Mouse (Mus musculus): ENCODE data around the gene Emc8.
"Not testable (repeated sequence)": the region's sequence is repeated elsewhere in the genome, so short reads cannot be mapped to it uniquely, and the experiment has no call there.

The Emc8 gene

DNA sequence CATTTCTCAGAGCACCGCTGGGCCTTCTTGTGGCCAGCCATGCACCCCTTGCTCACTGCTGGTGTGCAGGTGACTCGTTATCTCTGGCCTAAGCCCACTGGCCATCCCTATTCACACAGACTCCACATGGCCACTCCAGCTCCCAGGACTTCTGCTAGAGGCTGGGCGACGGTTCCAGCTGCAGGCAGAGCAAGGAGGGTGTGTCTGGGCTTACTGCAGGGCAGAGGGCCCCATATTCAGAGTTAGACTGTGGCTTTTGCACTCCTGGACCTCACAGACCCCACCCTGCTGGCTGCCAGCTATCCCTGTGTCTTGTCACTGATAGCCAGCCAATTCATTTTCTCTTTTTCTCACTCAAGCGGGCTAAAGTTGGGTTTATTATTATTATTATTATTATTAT lies 15.7 kb upstream of the Emc8 start:
- DNase-seq: no peak

DNA sequence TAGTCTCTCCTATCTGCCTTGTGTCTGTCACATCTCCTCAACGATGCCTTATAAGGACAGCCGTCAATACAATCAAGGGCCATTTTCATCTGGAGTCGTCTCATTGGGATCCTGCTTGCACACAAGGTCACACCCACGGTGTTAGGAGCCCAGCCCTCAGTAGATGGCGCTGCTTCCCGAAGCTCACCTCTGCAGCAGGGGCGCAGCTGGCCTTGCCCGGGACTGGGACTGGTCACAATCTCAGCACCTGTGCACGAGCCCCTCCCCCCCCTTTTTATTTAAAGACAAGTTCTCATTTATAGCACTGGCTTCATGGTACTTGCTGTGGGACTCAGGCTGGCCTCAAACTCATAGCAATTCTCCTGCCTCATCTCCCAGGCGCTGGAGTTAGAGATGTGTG lies 15.2 kb upstream of the Emc8 start:
- DNase-seq: no peak

DNA sequence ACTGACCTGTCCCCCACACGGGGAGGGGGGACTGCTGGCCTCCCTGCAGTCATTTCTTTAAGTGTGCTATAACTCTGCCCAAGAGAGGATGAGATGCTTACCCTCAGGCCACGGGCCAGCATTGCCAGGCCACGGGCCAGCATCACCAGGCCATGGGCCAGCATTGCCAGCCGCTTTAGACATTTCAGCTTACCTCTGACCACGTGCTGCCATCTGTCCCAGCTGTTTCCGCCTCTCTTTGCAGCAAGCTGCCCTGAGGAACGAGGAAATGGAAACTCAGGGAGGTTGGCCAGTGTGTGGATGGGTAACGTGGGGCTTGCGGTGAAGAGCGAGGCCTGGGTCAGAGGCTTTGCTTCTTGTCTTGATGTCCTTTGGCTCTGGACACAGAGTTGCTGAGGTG lies 12.7 kb upstream of the Emc8 start:
- no peak for DNase-seq

DNA sequence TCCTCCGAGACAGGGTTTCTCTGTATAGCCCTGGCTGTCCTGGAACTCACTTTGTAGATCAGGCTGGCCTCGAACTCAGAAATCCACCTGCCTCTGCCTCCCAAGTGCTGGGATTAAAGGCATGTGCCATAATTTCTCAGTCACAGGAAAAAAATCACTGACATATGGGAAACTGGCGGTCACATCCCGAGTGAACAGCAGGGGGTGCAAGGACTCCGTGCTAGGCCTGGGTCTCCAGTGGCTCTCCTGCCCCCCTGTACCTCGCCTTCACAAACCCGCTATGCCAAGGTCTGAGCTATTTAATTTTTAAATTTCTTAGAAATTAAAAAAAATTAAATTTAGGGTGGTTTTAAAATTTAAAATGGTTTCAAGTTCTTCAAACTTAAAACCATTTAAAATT lies 12.0 kb upstream of the Emc8 start:
- not testable (repeated sequence) for DNase-seq

DNA sequence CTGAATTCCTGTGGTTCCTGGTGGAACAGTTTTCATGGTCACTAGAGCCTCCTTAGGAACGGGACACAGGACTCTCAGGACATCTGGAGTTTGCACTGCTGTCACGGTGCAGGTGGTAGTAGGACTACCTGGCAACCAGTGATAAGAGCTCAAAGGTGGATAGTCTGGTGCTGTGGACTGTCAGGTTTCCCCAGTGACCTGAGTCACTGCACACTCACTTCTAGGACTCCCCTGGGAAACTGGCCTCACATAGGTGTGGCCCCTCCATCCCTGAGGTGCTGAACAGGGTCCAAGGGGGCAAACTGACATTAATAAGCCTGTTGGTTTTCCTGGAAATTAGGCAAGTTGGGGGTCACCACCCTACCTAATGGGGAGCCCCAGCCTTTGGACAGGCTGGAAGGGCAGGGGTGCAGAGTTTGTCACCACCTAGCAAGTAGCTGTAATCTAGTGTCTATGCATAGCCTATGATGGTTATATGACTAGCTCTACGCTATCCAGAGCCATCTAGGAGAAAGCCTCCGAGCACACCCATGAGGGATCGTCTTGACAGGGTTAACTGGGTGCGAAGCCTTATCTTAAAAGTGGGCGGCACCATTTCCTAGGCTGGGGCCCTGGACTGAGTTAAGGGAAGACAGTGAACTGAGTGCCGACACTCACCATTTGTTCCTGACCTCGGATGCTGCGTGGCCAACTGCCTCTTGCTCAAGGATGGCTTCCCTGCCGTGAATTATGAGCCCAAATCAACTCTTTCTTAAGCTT lies 11.4 kb upstream of the Emc8 start:
- no peak for DNase-seq

DNA sequence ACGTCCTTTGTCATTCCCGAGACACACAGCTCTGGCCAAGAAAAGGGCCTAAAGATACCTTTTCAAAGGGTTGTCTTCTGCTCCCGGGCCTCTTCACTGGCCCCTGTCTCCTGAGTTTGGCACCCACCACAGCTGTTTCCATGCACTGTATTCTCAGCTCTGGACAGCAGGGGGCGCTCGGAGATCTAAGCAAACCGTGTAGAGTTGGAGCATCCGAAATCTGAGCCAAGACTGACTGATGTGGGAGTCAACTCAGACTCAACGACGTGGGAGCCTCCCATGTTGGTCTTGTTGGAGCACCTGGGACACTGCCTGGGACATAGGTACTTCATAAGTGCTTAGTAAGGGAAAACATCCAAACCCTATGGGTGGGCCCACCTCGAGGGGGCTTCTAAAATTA lies 10.1 kb upstream of the Emc8 start:
- DNase-seq: peak; percentile 81

DNA sequence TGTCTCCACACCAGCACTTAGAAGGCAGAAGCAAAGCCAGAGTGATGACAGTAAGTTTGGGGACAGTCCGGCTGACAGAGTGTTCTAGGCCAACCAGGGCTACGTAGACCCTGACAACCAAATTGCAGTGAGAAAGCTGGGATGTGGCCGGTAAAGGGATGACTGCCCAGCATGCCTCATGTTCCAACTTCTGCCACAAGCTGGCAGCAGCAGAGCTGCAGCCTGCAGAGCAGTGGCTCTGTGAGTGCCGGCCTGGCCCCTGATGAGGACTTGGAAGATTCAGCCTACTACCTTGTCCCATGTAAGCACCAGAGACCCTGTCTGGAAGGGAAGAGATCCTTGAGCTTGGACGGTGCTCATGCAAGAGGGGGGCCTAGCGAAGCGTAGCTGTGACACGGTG lies 7.3 kb upstream of the Emc8 start:
- no peak for DNase-seq

DNA sequence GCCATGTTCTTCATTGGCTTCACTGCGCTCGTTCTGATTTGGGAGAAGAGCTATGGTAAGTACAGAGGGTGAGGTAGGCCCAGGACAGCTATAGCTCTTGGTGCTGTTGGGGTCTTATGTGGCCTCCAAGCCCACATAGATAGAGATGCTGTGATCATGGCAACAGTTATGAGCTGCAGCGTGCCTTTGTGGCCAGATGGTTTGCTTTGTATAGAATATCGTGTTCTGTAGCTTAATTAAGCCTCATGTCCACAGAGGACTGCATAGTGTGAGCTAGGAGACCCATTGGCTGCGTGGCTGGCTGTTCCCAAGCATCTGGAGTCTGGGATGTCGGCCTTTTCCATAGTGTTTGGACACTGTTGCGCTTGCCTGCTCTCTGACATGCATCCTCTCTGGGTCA lies 4.9 kb upstream of the Emc8 start:
- no peak for DNase-seq

DNA sequence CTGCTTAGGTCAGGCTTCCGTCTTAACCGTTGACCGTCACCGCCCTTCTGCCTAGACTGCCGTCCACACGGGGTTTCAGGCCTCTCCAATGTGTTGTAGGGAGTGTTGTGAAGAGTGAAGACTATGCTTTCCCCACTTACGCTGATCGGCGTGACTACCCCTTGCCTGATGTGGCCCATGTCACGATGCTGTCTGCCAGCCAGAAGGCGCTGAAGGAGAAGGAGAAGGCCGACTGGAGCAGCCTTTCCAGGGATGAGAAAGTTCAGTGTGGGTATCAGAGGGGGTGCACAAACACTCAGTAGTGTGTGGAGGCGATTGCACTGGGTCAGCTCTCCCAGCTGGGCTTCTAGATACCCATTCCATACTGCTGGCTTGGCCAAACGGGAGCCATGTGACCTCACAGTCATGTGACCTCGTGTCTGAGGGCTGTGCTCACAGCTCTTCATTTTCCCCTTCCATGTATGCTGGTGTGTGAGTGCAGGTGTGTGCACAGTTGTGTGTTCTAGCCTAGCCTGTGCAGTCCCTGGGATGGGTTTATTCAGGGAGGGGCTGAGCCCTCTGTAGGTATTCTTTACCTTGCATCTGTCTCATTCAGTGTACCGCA lies 4.4 kb upstream of the Emc8 start:
- no peak for DNase-seq

DNA sequence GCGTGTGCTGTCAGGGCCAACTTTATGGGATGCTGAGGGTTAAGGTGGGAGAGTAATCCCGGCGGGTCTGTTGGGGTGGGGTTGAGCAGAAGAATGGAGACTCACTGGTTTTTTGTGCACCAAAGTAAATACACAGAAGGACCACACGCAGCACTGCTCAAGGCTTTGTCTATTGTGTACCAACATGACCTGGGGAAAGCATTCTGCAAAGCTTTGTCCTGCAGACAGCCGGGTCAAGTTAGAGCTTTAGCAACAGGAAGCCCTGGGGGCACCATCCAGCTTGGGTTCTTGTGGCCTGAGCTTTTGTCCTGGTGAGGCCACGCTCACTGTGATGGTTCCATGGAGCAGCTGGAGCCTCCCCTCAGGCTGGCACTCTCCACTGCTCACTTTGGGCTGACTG lies 3.4 kb upstream of the Emc8 start:
- no peak for DNase-seq

DNA sequence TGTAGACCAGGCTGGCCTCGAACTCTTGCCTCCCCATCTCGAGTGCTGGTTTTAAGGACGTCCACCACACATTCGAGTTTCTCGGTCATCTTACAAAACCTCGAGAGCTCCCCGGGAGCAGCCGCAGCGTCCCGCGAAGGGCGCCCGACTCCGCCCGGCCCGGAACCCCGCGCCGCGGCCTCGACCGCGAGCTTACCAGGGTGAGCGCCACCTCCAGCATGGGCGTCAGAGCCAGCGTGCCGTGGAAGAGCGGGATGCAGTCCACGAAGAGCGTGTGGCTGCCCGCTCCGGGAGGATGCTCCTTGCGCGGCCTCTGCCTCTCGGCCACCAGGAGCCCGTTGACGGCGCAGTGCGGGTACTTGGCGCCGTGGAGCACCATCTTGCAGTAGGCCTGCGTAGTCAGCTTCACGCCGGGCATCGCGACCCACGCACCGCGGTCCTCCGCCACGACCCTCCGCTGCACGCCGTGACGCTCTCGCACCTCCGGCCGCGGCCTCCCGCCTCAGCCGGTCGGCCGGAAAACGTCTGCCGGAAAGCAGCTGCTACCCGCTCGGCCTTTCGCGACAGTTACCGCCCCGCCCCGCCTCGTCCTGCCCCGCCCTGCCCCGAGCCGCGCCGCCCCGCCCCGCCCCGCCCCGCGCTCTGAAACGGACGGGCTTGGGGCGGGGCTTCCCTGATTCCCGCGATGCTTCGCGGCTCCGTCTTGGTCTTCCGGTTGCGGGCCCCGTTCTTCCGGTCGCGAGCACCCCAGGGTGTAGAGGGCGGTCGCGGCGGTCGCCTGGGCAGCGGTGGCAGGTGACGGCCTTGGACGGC lies 606 bp downstream of the Emc8 start, which contains the start of the genes Gm27021 and Cox4i1:
Gm27021 (minus strand) TSS at position 519 of the 813 bp plus-strand sequence.
Cox4i1 (plus strand) TSS at position 662 of the 813 bp plus-strand sequence.
- peak; percentile 89 for DNase-seq

DNA sequence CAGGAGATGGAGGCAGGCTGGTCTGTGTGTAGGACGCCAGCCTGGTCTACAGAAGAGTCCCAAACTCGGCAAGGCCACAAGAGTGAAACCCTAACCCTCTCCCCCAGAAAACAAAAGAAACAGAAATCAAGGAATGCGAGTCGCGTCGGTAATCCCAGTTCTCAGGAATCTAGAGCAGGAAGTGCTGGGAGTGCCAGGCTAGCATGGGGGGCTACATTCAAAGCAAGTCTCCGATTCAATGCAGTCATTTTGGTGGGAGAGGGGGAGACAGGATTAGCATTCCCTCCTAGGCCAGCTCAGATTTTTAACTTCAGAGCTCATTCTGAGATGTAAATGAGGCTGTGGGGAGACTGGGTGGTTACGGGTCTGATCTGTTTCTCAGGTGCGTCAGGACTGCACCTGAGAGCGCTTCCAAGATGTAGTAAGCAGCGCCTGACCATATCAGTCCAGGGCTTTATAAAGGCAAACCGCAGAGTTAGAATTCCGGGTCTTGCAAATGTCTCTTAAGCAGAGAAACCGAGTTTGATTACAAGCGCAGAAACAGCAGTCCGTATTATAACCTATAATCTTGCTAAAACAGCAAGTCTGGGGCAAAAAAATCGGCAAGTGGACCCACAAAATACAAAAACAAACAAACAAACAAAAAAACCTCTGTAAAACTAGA lies 1.4 kb downstream of the Emc8 start:
- DNase-seq: peak; percentile 28

DNA sequence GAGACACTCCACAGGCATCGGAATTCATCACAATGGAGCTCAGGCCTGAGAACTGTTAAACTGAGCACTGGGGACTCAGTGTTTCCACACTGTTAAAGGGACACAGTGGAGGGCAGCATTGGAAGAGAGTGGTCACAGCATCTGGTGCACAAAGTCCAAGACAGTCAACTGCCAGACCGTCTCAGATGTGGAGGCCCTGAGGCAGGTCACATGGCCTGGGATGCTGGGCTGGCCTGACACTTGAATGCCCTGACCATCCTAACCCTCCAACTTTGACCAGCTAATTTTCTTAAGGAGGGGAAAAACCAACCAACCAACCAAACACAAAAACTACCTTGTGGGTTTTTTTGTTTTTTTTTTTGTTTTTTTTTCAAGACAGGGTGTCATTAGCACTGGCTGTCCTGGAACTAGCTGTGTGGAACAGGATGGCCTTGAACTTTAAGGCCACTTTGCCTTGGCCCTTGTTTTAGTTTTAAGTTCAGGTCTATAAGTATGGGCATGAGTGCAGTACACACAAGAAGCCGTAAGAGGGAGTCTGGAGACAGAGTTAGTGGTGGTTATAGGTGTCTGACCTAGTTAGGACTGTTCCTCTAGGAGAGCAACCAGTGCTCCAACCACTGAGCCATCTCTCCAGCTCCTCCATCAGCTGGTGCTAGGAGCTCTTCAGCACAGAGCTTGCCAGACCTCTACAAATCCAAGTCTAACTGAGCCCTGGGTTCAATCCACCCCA lies 2.5 kb downstream of the Emc8 start:
- DNase-seq: peak; percentile 31

DNA sequence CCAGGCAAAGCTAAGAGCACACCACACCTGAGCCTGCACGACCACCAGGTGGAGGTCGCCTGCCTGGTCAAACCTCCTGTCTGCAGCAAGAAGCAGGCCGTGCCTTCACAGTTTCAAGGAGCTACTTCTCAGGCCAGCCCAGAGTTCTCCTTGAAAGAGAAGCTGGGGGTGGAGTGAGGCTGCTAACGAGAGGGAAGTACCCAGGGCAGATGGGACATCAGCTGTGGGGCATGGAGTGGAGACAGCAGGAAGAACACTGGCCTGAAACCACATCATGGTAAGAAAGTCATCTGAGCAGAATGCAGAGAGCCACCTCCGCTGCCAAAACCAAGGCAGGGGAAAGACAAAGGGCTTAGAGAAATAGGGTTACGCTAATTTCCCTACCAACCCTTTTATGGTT lies 3.8 kb downstream of the Emc8 start:
- no peak for DNase-seq

DNA sequence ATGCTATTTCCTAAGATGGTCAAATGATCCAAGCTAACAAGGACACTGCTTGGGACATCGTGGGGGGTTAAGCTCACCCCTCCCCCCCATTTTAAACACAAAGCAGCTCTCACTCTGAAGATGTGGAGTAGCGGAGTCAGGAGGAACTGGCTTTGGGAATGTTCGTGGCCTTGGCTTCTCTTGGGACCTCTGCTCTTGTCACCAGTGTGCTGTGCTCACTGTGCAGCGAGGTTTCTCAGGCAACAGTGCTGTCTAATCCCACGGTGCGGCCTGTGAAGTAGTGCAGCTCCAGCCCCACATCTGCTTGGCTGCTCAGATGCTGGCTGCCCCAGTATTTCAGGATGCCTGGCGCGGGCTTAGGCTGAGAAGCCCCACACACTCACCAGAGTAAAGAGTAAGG lies 11.0 kb downstream of the Emc8 start:
- DNase-seq: no peak

DNA sequence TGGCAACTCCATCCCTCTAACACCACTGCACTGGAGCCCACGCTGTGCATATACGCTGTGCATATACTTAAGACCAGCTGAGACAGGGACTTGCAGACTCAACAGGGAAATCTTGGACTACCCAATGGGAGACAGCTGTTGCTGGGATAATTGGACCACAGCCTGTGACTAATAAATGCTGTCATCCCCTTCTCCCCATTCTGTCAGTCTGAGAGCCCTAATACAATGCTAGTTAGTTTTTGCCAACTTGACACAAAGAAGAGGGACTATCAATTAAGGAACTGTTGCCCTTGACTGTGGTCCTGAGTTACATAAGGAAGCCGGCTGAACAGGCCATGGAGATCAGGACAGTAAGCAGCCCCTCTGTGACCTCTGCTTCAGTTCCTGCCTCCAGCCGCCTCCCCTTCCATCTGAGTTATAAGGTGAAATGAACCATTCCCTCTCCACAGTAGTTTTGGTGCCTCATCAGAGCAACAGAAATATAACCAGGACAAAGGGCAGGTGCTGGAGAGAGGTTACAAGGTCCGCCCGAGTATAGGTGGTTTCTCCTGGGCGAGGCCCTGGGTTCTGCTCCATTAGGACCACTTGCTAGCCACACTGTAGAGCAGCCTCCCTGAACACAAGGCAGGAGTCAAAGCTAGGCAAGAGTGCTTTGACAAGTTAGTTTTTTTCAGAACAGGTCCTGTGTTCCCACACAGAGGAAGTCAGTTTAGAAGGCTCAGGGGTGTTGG lies 11.9 kb downstream of the Emc8 start:
- no peak for DNase-seq

DNA sequence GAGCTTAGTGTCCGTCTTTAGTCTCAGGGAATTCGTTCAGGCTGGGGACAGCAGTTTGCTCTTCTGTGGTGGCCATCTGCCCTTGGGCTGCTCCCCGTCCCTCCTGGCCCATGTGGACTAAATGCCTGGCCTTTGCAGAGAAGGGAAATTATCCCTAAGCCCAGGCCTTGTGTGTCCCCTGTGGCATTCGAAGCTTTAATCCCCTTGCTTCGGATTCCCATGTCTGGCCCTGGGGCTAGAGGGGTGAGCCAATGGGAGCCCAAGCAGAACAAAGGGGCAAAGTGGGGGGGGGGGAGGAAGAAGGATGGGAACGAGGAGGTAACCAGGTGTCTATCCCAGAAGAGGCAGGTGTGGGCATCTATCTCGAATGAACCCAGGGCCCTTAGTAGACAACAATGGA lies 20.8 kb downstream of the Emc8 start, which contains the start of gene 1190005I06Rik:
1190005I06Rik (minus strand) TSS at position 101 of the 400 bp plus-strand sequence.
- DNase-seq: no peak

DNA sequence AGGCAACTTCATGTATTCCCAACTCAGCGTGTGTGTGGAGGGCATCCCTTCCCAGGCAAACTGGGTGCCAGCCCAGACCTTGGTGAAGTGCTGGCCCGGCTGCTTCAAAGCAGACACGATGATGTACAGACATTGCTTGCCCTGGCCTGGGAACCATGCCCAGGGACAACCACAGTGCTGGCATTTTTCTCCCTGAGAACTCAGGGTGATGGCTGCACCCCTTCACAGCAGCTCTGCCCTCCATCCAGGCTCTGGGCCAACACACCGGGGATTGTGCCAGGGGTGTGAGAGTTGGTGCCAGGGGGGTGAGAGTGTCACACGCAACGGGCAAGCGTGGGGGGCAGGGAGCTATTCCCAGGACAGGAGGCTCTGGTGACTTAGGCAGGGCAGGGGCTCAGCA lies 23.7 kb downstream of the Emc8 start:
- peak; percentile 59 for DNase-seq

DNA sequence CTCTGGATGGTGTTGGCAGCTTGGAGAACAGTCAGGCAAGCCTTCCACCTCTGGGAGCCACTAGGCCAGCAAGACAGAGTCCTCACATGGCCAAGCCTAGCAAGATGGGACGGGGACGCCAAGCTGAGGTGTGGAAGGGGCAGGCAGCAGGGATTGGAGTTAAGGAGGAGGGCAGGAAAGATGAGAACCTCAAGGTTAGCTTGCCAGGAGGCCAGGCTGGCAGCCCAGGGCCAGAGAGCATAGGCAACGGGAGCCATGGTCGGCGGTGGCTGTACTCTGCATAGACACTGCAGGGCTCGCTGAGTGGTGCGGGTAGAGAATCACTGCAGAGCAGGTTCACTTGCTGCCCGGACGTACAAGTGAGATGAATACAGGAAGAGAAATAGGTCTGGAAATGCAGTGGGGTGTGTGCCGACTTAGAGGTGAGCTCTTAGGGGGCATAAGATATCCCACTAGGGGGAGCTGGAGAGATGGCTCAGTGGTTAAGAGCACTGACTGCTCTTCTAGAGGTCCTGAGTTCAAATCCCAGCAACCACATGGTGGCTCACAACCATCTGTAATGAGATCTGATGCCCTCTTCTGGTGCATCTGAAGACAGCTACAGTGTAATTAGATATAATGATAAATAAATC lies 26.2 kb downstream of the Emc8 start:
- no peak for DNase-seq

DNA sequence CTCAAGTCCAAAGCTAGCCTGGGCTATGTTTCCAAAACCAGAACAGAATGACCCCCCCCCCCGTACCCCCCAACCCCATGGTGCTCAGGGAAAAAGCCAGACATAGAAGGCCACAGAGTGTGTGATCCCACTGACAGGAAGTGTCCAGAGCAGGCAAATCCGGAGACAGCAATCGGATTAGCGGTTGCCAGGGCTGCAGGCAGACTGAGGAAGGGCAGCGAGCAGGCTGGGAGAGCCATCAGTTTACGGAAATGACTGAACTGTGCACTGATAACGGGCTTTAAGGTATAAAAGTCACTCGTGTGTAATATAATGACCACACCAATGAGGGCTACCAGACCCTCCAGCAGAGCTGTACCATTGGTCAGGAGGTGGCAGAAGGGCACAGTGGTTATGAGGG lies 27.1 kb downstream of the Emc8 start:
- DNase-seq: no peak

DNA sequence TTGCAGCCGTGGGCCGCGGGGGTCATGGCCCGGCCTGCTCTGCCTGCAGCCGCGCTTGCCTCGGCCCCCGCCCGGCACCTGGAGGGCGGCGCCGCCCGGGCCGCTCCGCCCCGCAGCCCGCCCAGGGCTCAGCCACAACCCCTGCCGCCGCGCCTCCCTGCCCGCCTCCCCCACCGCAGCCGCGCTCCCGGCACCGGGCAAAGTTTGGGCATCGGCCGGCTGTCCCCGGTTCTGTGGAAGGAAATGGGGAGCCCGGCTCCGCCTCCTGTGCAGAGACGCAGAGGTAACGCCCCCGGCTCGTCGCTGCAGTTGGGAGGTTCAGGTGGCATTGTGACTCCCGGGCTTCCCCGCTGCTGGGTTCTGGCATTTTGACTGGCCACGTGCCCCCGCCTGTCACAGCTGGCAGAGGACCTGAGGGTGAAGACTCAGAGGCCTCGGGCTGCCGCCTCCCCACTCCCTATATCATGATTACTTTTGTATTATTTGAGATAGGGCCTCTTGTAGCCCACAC lies 34.0 kb downstream of the Emc8 start:
- DNase-seq: no peak

Measured in cerebellum, adult 9-10 months (tissue).